Mouse (Mus musculus): Measurements from ENCODE around the gene Trim39.

GRCm38 (mm10) chr17:36253087-36253600 lies 18.9 kb downstream of the Trim39 start:
- TF ChIP-seq CTCF (IDR thresholded peaks at IDR 0.05; ENCODE audit: low read depth) = no peak
- TF ChIP-seq EP300 (optimal IDR thresholded peaks at IDR 0.05) = no peak

Data from stomach, postnatal 0 days (tissue).